Mouse (Mus musculus): ENCODE measurements around the gene Elf1. TPM values are rescaled to one million over a fixed set of nuclear protein-coding genes. Genes with fewer than 3 reads are reported as not detected.
"Not testable (repeated sequence)": the region's sequence is repeated elsewhere in the genome, so short reads cannot be mapped to it uniquely, and the experiment has no call there.

Gene Elf1
- polyA plus RNA-seq, 1 experiment: 3.6 TPM

- no peak for TF ChIP-seq CEBPB (IDR thresholded peaks at IDR 0.05; ENCODE audit: insufficient read depth, poor library complexity, severe bottlenecking)
- TF ChIP-seq E2F4 (IDR thresholded peaks at IDR 0.05; ENCODE audit: insufficient read depth): no peak
- TF ChIP-seq USF1 (IDR thresholded peaks at IDR 0.05; ENCODE audit: low read depth): no peak
- no peak for TF ChIP-seq POLR2A (IDR thresholded peaks at IDR 0.05; ENCODE audit: insufficient read length, low read depth)
- no peak for TF ChIP-seq MAX (IDR thresholded peaks at IDR 0.05; ENCODE audit: low read depth)
- no peak for TF ChIP-seq REST (IDR thresholded peaks at IDR 0.05; ENCODE audit: insufficient read depth, insufficient read length)
- no peak for TF ChIP-seq TCF12 (IDR thresholded peaks at IDR 0.05; ENCODE audit: insufficient read depth, poor library complexity, severe bottlenecking)
- no peak for TF ChIP-seq TCF3 (IDR thresholded peaks at IDR 0.05; ENCODE audit: insufficient read length, low read depth)
- no peak for TF ChIP-seq MYOG (IDR thresholded peaks at IDR 0.05; ENCODE audit: control insufficient read depth in 1 of 3, insufficient read depth in 1 of 3, insufficient read length in 2 of 3, low read depth in 2 of 3)
- TF ChIP-seq MYOD1 (IDR thresholded peaks at IDR 0.05; ENCODE audit: control insufficient read depth in 1 of 3, insufficient read length in 2 of 3, low read depth in 2 of 3): no peak
- TF ChIP-seq POLR2AphosphoS2 (IDR thresholded peaks at IDR 0.05; ENCODE audit: insufficient read length, low read depth): no peak
- TF ChIP-seq SRF (IDR thresholded peaks at IDR 0.05; ENCODE audit: control insufficient read depth, insufficient read length, low read depth): no peak
- no peaks in the 10 kb centered on the region for H3K27me3 ChIP-seq (ENCODE audit: control insufficient read depth, insufficient read depth, insufficient read length)
- H3K79me2 ChIP-seq (ENCODE audit: control insufficient read depth, insufficient read depth): no peaks in the 10 kb centered on the region
- H3K4me3 ChIP-seq: no peak overlapping the region
- no peak overlapping the region for H3ac ChIP-seq (ENCODE audit: control insufficient read depth, insufficient read length)
- no peak overlapping the region for H3K4me2 ChIP-seq (ENCODE audit: low read depth)
- H3K36me3 ChIP-seq (ENCODE audit: control insufficient read depth, insufficient read depth): no peaks in the 10 kb centered on the region
These were observed 36.4 kb upstream of the Elf1 start for GRCm38 (mm10) chr14:79444601-79445000.

GRCm38 (mm10) chr14:79445055-79445620 is 35.9 kb upstream of the Elf1 start:
- Histone ChIP-seq H3K4me3 (no peak overlapping the region), H3K36me3 (ENCODE audit: control insufficient read depth, insufficient read depth) (no peaks in the 10 kb centered on the region), H3K27me3 (ENCODE audit: control insufficient read depth, insufficient read depth, insufficient read length) (no peaks in the 10 kb centered on the region), H3K79me2 (ENCODE audit: control insufficient read depth, insufficient read depth) (no peaks in the 10 kb centered on the region), H3ac (ENCODE audit: control insufficient read depth, insufficient read length) (no peak overlapping the region), H3K4me2 (ENCODE audit: low read depth) (no peak overlapping the region)
- TF ChIP-seq REST (IDR thresholded peaks at IDR 0.05; ENCODE audit: insufficient read depth, insufficient read length): no peak
- TF ChIP-seq TCF12 (IDR thresholded peaks at IDR 0.05; ENCODE audit: insufficient read depth, poor library complexity, severe bottlenecking): no peak
- TF ChIP-seq E2F4 (IDR thresholded peaks at IDR 0.05; ENCODE audit: insufficient read depth): no peak
- no peak for TF ChIP-seq SRF (IDR thresholded peaks at IDR 0.05; ENCODE audit: control insufficient read depth, insufficient read length, low read depth)
- TF ChIP-seq MYOG (IDR thresholded peaks at IDR 0.05; ENCODE audit: control insufficient read depth in 1 of 3, insufficient read depth in 1 of 3, insufficient read length in 2 of 3, low read depth in 2 of 3): no peak

- TF ChIP-seq E2F4 (IDR thresholded peaks at IDR 0.05; ENCODE audit: insufficient read depth): peak; percentile 94
- peak; percentile 27 for TF ChIP-seq POLR2A (IDR thresholded peaks at IDR 0.05; ENCODE audit: insufficient read length, low read depth)
- H3K4me3 ChIP-seq: peak within 1 kb of the TSS; percentile 5
- H3K36me3 ChIP-seq (ENCODE audit: control insufficient read depth, insufficient read depth); H3ac ChIP-seq (ENCODE audit: control insufficient read depth, insufficient read length); H3K79me2 ChIP-seq (ENCODE audit: control insufficient read depth, insufficient read depth); H3K27me3 ChIP-seq (ENCODE audit: control insufficient read depth, insufficient read depth, insufficient read length): not testable (repeated sequence)
- H3K4me2 ChIP-seq (ENCODE audit: low read depth): peak within 1 kb of the TSS; percentile 55
These were observed 29.1 kb upstream of the Elf1 start, which contains the start of gene Kbtbd6 for GRCm38 (mm10) chr14:79451681-79452590. Gene Kbtbd6 (plus strand): TSS chr14:79451835.

GRCm38 (mm10) chr14:79452591-79452934 is 28.4 kb upstream of the Elf1 start:
- H3K4me3 ChIP-seq; H3K36me3 ChIP-seq (ENCODE audit: control insufficient read depth, insufficient read depth); H3K4me2 ChIP-seq (ENCODE audit: low read depth); H3ac ChIP-seq (ENCODE audit: control insufficient read depth, insufficient read length); H3K79me2 ChIP-seq (ENCODE audit: control insufficient read depth, insufficient read depth); H3K27me3 ChIP-seq (ENCODE audit: control insufficient read depth, insufficient read depth, insufficient read length): not testable (repeated sequence)

GRCm38 (mm10) chr14:79460401-79460800 is 20.6 kb upstream of the Elf1 start:
- Histone ChIP-seq H3K79me2 (ENCODE audit: control insufficient read depth, insufficient read depth) (no peaks in the 10 kb centered on the region), H3ac (ENCODE audit: control insufficient read depth, insufficient read length) (no peak overlapping the region), H3K27me3 (ENCODE audit: control insufficient read depth, insufficient read depth, insufficient read length) (no peaks in the 10 kb centered on the region), H3K4me2 (ENCODE audit: low read depth) (no peak overlapping the region), H3K4me3 (no peak overlapping the region), H3K36me3 (ENCODE audit: control insufficient read depth, insufficient read depth) (peaks cover 48% of the 10 kb centered on the region)
- TF ChIP-seq USF1 (IDR thresholded peaks at IDR 0.05; ENCODE audit: low read depth) (no peak), REST (IDR thresholded peaks at IDR 0.05; ENCODE audit: insufficient read depth, insufficient read length) (no peak)

GRCm38 (mm10) chr14:79460988-79461387 is 20.0 kb upstream of the Elf1 start:
- Histone ChIP-seq H3K27me3 (ENCODE audit: control insufficient read depth, insufficient read depth, insufficient read length) (no peaks in the 10 kb centered on the region), H3K36me3 (ENCODE audit: control insufficient read depth, insufficient read depth) (peaks cover 54% of the 10 kb centered on the region), H3K4me3 (no peak overlapping the region), H3K4me2 (ENCODE audit: low read depth) (no peak overlapping the region), H3ac (ENCODE audit: control insufficient read depth, insufficient read length) (no peak overlapping the region), H3K79me2 (ENCODE audit: control insufficient read depth, insufficient read depth) (no peaks in the 10 kb centered on the region)
- TF ChIP-seq MAX (IDR thresholded peaks at IDR 0.05; ENCODE audit: low read depth): no peak
- no peak for TF ChIP-seq MYOG (IDR thresholded peaks at IDR 0.05; ENCODE audit: control insufficient read depth in 1 of 3, insufficient read depth in 1 of 3, insufficient read length in 2 of 3, low read depth in 2 of 3)
- no peak for TF ChIP-seq TCF3 (IDR thresholded peaks at IDR 0.05; ENCODE audit: insufficient read length, low read depth)
- TF ChIP-seq E2F4 (IDR thresholded peaks at IDR 0.05; ENCODE audit: insufficient read depth): no peak
- no peak for TF ChIP-seq REST (IDR thresholded peaks at IDR 0.05; ENCODE audit: insufficient read depth, insufficient read length)
- no peak for TF ChIP-seq CEBPB (IDR thresholded peaks at IDR 0.05; ENCODE audit: insufficient read depth, poor library complexity, severe bottlenecking)
- TF ChIP-seq POLR2A (IDR thresholded peaks at IDR 0.05; ENCODE audit: insufficient read length, low read depth): no peak
- TF ChIP-seq MYOD1 (IDR thresholded peaks at IDR 0.05; ENCODE audit: control insufficient read depth in 1 of 3, insufficient read length in 2 of 3, low read depth in 2 of 3): no peak

All from myocyte (in vitro differentiated cells).